Mouse (Mus musculus) right cerebral cortex, adult 2 months (tissue): ENCODE measurements at regions not wholly inside any gene's neighbourhood (a gene's known extent, or its start where the extent isn't known, plus 50 kb on each side); places are given as distances from the start of the nearest gene placed in this dataset.
"Not testable (repeated sequence)": the region's sequence is repeated elsewhere in the genome, so short reads cannot be mapped to it uniquely, and the experiment has no call there.

ENCODE experiments used
- DNase-seq, 2 experiments: peaks; one replicate each; pipeline ENCODE4 v3.0.0; 2021 to 2022; ENCODE audit warnings: low spot score in 2 of 2

DNA sequence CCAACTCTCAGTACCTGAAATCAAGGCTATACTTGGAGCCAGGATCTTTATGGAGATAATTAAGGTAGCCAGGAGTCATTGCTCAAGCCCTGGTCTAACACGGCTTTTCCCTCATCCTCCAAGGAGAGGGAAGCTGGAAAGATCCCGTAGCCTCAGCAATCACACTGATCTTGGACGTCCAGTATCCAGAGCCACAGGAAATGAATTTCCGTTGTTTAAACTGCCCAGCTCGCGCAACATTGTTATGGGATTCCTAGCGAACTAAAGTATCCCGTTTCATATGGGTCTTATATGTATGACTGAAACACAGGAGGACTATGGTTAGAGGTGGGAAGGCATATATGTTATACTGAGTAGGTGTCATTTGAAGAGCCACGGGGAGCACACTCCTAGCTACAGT lies 126.3 kb upstream of the Lnx1 start:
- DNase-seq: no peak

DNA sequence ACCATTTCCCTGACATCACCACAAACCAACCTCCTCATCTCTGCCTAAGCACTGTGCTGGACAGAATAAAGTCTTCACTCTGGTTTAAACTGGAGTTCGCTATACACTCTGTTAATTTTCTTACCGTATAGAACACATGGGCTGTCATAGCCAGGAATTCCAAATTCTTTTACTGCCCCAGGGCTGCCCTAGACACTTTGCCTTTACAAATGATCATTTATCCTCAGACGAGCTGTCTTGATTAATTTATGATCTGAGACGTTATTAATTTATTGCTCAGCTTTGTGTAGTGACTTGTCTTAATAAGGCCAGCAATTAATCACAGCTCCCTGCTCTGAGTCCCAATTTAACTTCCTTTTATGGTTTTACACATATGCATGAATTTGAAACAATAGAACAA lies 125.2 kb upstream of the Lnx1 start:
- DNase-seq: no peak

DNA sequence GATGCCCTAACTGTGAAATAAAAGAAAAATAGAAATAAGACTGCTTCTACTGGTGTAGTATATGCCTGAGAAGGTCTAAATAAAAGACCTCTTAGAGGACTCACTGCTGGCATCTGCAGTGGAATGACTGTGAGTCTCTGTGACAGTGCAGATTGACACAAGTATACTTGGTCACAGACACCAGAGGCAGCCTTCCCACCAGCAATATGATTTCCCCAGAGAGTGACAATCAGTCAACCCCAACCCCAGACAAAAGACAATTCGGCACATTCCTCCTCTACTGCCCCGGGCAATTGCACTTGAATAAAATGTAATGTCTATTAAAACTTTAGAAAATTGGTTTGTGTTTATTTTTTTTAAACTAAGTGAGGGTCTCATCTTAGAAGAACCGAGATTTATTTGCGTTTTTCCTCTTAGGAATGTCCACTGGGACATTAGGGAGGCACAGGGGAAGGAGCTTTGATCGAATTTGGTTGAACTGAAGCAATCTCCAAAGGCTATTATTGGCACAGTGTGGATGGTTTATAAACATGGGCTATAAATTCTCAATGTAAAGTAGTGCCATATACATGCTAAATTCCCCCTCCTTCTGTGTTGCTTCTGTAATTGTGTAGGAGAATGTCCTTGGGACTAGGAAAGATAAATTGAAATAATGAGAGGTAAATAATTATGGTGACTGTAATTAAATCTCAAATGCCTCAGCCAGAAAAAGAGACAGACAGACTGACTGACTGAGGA lies 123.0 kb upstream of the Lnx1 start:
- DNase-seq: no peak

DNA sequence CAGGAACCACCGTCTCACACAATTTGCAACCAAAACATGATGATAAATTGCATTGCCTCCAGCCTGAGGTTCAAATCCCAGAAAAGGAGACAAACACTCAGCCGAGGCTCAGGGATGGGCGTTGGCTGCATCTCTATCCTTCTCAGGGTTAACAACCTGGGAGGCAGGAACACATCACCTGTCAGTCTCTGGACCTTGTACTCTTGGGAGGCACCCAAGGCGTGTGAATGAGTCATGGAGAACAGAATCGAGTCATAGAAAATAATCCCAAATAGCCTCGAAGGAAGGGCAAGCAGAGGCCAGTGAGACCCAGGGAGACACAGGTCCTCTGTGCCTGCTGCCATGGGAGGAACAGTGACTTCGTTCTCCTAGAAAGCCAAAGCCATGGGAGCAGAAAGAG lies 121.0 kb upstream of the Lnx1 start:
- no peak for DNase-seq

DNA sequence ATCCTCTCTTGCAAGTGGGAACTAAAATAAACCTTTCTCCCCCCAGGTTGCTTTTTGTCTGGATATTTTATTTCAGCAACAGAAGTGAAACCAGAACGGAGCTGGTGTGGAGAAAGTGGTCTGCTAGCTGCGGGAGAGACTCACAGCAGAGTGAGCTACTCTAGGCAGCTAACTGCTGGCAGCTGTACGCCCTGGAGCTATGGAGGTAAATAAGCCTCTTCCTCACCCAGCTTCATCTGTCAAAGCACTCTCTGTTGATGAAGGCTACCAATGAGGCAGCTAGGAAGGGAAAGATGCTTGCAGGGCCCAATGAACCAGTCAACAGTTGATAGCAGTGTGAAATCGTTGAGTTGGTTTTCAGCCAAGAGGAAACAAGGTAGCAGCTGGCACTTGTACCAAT lies 119.3 kb upstream of the Lnx1 start:
- no peak for DNase-seq

DNA sequence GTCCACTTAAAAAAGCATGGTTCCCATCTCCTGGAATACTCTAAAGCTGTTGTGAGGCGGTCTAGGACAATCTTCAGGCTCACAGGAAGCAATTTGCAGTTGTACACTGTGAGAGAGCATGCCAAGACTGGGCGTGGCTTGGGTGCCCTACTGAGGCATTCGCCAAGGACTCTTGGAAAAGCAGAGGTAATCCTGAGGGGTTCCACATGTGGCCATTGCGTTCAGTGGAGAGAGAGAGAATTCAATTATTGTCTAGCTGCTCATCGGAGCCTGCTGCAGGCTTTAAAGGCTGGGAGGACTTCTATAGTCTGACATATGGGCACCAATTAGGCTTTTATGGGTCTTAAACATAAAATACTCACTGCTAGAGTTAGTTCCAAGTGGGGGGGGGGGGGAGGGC lies 113.8 kb upstream of the Lnx1 start:
- no peak for DNase-seq

DNA sequence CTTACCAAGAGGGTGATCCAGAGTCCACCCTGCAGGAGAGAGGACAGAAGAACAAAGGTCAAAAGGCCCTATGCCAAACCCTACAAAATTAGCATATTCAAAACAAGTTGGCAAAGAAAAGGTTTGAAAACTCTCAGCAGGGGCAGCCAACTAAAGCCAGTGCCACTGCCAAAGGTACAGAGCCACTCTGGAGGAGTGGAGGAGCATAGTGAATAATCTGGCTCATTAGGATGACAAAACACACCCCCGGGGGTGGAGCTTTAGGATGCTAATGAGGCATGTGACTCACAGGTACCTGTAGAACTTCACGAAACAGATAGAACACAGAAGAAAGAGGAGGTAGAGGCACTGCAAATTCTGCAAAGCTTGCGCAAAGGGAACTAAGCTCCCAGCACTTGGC lies 110.7 kb upstream of the Lnx1 start:
- no peak for DNase-seq

DNA sequence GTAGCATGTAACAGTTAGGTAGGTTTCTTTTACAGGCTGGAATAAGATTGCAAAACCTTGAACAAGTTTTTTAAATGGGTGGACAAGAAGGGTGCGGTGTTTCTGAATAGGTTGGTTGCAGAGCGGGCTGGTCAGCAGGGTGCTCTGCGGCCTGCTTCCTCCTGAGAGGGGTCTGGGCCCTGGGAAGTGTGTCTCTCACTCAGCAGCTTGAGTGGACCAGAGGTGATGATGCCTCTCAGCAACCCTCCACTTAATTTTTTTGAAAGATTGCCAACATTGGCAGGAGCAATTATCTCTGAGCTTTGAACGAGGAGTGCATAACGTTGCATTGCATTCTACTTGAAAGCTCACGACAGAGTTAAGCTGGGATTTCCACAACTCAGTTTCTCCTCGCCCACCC lies 108.3 kb upstream of the Lnx1 start:
- DNase-seq: no peak

DNA sequence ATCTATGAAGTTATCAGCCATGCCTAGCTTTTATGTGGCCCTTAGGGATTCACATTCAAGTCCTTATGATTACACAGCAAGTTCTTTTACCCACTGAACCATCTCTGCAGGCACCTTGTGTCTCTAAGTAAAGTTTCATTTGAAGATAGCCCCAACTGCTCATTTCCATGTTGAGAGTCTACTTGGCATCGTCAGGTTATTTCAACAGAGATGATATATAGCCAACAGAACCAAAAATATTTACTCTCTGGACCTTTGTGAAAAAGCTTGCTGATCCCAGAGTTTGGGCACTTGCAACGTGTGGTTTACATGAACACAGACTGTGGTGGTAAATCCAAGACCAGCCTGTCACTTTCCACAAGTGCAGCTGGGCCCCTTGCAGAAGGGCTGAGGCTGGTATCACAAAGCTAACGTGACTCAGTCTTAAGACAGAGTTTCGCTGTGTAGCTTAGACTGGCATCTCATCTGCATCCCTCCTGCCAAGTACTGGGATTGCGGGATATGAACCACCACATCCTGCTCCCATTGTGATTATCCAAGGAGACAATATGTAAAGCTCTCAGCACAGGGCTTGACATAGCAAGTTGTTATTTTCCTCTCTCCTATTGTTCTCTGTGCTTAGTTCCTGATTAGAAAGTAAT lies 105.0 kb upstream of the Lnx1 start:
- no peak for DNase-seq

DNA sequence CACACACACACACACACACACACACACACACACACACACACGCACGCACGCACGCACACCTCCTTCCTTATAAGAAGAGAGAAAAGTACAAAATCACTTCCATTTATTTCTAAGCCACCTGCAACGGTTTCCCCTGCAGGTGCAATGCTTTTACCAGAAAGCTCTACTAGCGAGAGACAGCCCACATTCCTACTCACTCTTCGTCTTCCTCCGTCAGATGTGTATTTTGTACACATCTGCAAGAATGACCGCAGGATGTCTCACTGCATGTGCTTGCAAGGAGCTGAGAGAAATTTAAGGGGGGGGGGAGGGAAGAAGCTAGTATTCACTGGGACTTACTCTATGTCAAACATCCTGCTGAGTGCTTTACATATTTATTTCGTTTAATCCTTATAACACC lies 99.2 kb upstream of the Lnx1 start:
- DNase-seq: no peak

DNA sequence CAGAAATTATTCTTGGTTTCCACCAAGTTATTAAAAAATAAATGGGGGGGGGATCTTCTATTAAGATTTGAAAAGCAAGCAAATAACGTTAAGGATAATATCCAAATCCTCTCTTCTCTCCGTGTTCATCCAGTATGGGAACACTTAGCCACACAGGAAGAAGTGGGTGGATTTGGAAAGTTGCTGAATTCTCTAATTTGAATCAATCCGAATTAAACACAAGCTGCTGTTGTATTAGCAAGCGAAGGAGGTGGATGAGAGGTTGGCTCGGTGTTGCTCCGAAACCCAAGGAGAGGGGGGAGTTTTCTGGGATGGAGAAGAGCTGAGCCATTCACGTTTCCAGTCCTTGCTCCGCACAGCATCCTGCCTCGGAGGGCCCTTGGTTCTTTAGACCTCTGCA lies 97.6 kb upstream of the Lnx1 start:
- DNase-seq: peak; percentile 18 to 42

DNA sequence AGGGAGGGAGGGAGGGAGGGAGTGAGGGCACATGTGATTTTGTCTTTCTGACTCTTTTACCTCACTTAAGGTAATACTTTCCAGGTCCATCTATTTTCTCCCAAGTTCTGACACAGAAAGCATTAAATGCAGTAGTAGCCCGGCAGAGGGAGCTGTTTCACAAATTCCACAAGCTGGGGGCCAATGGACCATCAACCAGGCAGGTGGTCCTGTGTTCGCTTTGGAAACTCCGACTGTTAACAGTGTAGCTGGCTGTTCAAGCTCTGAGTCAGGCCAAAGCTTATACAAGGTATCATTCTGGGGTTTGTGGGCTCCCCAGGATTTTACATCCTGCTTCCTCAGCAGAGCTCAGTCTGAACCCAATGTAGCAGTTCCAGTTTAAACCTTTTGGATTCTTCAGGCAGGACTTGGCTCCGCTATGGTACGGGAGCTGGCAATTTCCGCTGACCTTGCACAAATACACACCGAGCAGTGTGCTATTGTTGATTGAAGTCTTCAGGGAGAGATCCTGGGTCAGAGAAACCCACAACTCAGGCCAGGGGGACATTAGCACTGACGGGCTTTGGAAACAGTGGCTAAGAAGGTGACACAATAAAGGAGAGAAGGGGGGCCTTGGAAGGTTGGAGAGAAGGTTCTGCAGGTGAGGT lies 93.8 kb upstream of the Lnx1 start:
- peak; percentile 51 to 55 for DNase-seq

DNA sequence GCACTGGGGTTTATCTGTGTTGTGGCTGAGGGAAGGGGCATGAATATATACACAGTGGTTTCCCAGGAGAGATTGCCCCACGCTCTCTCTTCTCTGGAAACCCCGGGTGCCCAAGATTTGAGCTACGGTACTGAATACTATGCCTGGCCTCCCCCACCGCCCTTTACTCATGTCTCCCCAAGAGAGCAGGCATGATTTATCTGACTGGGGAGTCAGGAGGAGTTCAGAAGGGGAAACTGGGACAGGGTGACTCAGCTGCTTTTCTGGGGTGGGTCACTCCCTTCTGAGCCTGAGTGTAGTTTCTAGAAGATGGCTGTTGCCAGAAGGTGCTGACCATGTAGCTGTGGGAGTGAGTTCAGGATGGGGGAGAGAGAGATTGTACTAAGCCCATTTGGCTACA lies 92.0 kb upstream of the Lnx1 start:
- no peak for DNase-seq

DNA sequence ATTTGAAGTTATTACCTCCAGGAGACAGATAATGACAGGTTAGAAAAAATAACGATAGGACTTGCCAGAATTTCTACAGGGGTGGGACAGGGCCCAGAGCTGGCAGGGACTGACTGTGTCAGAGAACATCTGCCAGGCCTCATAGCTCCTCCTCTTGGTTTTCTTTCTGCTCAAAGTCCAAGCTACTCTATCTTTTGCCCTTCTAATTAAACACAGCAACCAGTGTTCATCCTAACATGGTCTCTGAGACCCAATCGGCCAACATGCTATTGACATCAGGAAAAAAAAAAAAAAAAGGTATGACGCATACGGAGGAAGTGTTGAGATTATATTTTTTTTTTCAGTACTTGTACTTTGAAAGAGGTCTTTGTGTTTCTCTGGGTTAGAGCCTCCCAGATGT lies 90.7 kb upstream of the Lnx1 start:
- DNase-seq: no peak

DNA sequence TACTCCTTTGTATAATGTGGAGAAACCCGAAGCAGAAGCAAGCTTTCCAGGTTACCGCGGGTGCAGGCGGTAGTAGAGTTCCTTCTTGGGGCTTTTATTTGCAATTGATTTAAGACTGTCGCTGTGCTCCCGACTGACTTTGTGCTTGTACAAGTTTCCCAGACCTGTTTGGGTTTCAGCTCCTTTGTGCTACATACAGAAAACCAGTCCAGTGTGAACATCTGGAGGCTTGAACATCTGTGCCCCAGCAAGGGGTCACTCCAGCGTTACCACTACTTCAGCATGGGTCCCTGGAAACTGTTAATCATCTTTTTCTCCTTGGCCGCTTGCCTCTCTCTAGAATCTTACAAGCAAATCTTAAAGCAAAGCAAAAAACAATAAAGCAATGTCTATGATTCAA lies 90.2 kb upstream of the Lnx1 start:
- DNase-seq: no peak

DNA sequence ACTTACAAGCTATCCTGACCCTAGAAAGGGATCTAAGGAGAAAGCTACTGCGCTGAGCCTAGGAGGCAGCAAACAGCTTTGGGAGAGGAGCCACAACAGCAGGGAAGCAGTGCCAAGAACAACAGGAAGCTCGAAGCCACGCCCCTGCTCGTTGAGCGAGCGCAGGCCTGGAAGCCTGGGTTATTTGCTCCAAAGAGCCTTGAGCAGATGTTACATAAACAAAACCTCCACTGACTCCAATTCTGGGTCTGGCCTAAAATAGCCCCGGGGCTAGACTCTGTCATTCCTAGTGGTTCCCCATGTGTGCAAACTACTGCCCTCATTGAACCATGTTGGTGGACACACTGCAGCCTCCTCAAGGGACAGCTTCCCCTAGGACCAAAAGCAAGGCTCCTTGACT lies 89.6 kb upstream of the Lnx1 start:
- peak; percentile 34 to 64 for DNase-seq

DNA sequence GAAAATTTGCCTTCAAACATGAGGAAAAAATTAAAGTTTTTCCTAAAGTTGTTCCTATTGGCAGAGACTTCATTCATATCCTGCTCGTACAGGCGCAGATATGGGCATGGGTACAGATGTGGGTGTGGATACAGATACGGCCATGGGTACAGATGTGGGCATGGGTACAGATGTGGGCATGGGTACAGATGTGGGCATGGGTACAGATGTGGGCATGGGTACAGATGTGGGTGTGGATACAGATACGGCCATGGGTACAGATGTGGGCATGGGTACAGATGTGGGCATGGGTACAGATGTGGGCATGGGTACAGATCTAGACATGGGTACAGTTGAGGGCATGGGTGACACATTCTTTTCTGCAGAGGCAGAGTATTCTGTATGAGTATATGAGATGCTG lies 87.8 kb upstream of the Lnx1 start:
- not testable (repeated sequence) for DNase-seq

DNA sequence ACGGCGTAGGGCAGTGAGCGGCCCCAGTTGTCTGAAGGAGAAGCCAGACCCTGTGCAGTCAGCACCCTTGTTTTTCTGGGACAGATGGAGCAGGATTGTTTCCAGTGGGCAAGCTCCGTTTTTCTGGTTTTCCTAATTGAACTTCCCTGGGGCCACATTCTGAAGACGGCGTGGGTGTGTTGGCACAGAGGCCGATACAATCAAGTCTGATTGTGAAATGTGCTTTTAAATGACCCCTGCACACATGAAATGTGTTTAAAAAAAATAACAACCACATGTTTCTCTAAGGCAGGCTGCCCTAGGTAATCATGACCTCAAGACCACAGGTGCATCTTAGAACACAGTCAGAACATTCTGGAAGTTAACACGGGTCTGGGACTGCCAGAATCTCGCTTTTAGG lies 81.2 kb upstream of the Lnx1 start:
- DNase-seq: no peak

DNA sequence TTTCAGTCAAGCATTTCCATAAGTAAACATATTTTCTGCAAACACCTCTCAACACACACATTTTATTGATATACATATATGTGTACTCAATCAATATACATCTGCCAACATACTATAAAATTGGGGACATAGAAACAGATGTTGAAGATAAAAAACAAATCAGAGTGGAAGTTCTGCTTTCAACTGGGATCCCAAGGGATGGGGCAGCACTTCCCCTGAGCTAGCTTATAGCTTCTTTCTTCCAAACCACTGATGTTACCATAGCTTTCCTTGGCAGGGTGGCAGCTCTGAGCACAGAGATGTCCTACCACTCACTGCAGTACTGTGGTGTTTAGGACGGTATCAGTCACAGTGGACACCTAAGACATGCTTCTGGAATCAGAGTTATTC lies 75.4 kb upstream of the Lnx1 start:
- no peak for DNase-seq

DNA sequence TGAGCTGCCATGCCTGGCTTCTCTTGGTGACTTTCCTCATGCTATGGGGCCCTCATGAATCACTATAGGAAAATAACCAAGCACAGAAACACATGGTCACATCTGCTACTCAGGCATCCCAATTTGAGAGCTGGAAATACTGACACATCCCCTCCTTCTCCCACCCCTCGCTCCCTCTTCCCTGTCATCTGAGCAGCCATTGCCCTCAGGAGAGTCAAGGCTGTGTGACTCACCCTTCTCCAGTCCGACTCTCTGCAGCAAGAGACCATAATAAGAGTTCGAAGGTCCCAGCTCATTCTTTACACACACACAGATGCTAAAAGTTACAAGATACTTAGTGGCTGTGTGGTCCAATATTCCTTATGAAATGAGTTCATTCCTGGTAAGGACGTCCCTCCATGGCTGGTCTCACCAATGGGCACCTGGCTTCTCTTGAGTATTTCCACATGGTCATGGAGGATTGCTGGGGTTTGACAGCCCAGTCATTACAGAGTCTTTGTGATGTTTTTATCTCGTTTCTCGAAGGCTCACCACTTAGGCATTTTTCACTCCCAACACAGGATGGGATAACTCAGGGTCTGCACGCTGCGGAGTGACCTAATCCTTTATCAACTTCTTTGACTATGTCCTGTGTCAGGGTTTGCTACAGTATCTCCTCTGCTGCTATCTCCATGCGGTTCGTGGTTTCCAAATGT lies 74.8 kb upstream of the Lnx1 start:
- DNase-seq: no peak

DNA sequence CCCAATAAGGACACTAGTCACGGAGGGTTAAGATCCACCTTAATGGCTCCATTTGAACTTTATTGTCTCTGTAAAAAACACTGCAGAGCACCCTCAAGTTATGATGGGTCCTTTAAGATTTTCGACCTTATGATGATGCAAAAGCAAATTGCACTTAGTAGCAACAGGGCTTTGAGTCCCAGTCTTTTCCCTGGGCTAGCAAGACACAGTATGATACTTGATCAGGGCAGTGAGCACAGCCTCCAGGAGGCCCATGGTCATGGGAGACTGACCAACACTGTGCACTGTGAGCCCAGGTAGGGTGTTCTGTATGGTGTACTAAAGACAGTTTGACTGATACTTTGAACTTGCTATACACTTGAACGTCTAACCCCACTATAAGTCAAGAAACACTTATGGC lies 73.4 kb upstream of the Lnx1 start:
- no peak for DNase-seq

DNA sequence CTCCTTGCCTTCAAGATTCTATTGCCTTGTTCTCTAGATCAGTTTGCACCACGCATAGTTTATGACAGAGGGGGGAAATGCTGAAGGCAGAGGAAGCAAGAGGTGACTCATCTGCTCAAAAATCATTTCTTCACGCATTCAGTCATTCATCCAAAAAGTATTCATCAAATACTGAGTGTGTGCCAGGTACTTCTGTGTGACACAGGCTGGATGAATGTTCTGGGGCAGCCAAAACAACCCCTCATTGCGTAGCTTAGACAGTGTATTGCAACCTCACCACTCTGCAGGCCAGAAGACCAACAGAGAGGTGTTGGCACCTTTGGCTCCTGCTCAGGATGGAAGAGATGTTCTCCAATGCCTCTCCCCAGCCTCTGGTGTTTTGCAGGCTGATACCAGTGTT lies 72.9 kb upstream of the Lnx1 start:
- DNase-seq: no peak
